Mouse (Mus musculus) spleen, postnatal 14 days (tissue): Measurements from ENCODE around the gene Nans.
A peak's percentile ranks its signal among the peaks of the same experiment; 100 is the strongest.

Source experiments
- DNase-seq, 2 experiments: peaks; one replicate each; pipeline ENCODE4 v3.0.0; 2021 to 2022; ENCODE audit warnings: low spot score in 2 of 2

Nans gene

GRCm38 (mm10) chr4:46532926-46533325, 43.9 kb downstream of the Nans start:
- no peak for DNase-seq

GRCm38 (mm10) chr4:46533934-46534720, 45.1 kb downstream of the Nans start:
- DNase-seq: no peak

GRCm38 (mm10) chr4:46535094-46535830, 46.2 kb downstream of the Nans start:
- DNase-seq: peak in 1 of 2 experiments; percentile 19

GRCm38 (mm10) chr4:46535840-46536361, 46.9 kb downstream of the Nans start, which contains the start of gene Trim14:
Trim14 (minus strand) TSS chr4:46536141.
- DNase-seq: peak in 1 of 2 experiments; percentile 31

GRCm38 (mm10) chr4:46539167-46539566, 50.1 kb downstream of the Nans start:
- DNase-seq: no peak

- DNase-seq: no peak
Measured at GRCm38 (mm10) chr4:46541707-46542106, 52.7 kb downstream of the Nans start.

- no peak for DNase-seq
Measured at GRCm38 (mm10) chr4:46543366-46544050, 54.5 kb downstream of the Nans start.

- peak; percentile 51 to 71 for DNase-seq
Measured at GRCm38 (mm10) chr4:46544313-46544712, 55.3 kb downstream of the Nans start.

- DNase-seq: no peak
Measured at GRCm38 (mm10) chr4:46545498-46545897, 56.5 kb downstream of the Nans start.

GRCm38 (mm10) chr4:46546709-46547108, 57.7 kb downstream of the Nans start:
- DNase-seq: peak in 1 of 2 experiments; percentile 28

- no peak for DNase-seq
Measured at GRCm38 (mm10) chr4:46549979-46550378, 60.9 kb downstream of the Nans start.

GRCm38 (mm10) chr4:46550406-46550805, 61.4 kb downstream of the Nans start:
- no peak for DNase-seq
